Mouse (Mus musculus): ENCODE data around the gene Hnrnpab.

DNA sequence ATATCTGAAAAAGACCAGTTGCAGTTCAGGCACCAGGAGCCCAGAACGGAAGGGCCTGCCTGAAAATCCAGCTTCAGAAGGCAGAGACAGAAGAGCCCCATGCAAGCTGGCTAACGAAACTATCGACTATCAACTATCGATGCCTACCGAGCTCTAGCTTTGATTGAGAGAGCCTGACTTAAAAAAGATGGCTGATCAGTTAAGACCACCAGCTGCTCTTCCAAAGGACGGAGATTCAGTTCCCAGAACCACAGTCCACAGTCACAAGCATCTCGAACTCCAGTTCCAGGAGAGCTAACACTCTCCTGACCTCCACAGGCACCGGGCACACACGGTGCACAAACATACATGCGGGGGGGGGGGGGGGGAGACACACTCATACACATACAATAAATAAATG is 52.1 kb downstream of the Hnrnpab start:
- TF ChIP-seq ZC3H11A (IDR thresholded peaks at IDR 0.05; ENCODE audit: borderline replicate concordance, low read depth, low read length) (no peak), ZNF384 (IDR thresholded peaks at IDR 0.05; ENCODE audit: low read depth, low read length) (0 out of 2 replicates have a peak, but pooled peaks have one; percentile 46), HCFC1 (IDR thresholded peaks at IDR 0.05; ENCODE audit: borderline replicate concordance, insufficient read depth, low read length) (peak; percentile 48; the same call in 1 of the 2 replicates), MAFK (IDR thresholded peaks at IDR 0.05; ENCODE audit: insufficient read depth, low read depth, low read length) (no peak), CHD2 (IDR thresholded peaks at IDR 0.05; ENCODE audit: low read depth, low read length) (no peak)

All from ES-E14 (cell line).